Mouse (Mus musculus) adipocyte (in vitro differentiated cells): Measurements from ENCODE around the gene Fam209.

Experiments
- DNase-seq: peaks from one replicate; pipeline ENCODE4 v3.0.0-alpha.2; 2016; ENCODE audit warnings: low spot score

The Fam209 gene

GRCm38 (mm10) chr2:172477860-172478259 lies 5.5 kb downstream of the Fam209 start:
- DNase-seq: peak; percentile 83

DNA sequence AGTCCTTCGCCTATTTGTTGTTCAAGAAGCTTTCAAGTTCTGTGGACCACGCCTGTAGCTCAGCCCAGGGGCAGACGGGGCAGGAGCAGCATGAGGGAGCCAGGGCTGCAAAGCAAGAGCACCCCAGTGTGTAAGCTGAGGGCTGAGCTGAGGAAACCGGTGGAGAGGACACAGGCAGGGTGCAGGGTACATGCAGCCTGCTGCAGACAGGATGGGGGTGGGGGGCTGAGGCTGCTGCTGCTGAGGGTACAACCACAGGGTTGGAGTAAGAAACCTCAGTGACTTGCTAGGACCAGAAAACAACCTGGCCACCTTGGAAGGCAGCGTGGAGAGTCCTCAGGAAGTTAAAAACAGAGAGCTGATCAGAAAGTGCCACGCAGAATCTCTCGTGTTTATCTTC lies 8.0 kb downstream of the Fam209 start:
- no peak for DNase-seq

GRCm38 (mm10) chr2:172481654-172482385 lies 9.5 kb downstream of the Fam209 start:
- no peak for DNase-seq

- no peak for DNase-seq
Measured at GRCm38 (mm10) chr2:172483766-172484413, 11.6 kb downstream of the Fam209 start.

- DNase-seq: no peak
Measured at GRCm38 (mm10) chr2:172484696-172485370, 12.5 kb downstream of the Fam209 start.

- no peak for DNase-seq
Measured at GRCm38 (mm10) chr2:172496736-172497345, 24.5 kb downstream of the Fam209 start.

DNA sequence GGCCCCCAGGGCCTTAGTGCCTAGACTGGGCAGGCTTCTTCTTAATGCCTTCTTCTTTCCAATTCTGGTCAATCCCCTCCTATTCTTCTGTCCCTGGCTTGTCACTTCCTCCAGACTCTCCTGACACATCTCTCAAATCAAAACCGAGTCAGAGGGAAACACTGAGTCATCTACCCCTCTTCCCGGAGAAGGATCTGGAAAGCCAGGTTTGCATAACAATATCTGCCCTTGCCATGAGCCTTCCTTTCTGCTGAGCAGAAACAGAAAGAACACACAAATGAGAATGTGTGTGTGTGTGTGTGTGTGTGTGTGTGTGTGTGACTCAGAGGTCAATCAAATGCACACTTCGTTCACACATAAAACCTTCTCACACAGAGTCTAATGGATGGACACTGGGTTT lies 26.5 kb downstream of the Fam209 start:
- peak; percentile 37 for DNase-seq

DNA sequence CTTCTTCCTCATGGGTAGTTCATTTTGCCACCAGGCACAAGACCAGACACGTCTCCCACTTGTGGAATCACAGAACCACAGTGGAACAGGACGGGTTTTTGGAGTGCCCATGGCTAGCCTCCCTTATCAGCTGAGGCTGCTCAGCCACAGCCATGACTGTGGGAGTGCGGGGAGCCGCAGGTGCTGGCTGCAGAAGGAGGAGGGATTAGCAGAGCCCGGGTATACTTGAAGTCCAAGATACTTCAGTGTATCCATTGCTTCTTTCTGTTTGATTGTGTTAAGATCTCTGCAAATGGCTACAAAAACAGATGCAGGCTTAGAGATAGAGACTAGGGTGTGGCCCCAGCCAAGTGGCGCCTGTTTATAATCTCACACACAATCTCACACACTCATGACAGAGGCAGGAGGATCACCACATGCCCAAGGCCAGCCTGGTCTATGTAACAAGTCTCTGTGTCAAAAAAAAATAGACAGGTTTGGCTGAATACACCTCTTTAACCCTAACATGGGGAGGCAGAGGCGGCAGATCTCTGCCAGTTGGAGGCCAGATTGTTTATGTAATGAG lies 28.5 kb downstream of the Fam209 start:
- DNase-seq: no peak

- peak; percentile 49 for DNase-seq
Measured at GRCm38 (mm10) chr2:172501341-172501740, 29.0 kb downstream of the Fam209 start.

- no peak for DNase-seq
Measured at GRCm38 (mm10) chr2:172502168-172502567, 29.8 kb downstream of the Fam209 start.

DNA sequence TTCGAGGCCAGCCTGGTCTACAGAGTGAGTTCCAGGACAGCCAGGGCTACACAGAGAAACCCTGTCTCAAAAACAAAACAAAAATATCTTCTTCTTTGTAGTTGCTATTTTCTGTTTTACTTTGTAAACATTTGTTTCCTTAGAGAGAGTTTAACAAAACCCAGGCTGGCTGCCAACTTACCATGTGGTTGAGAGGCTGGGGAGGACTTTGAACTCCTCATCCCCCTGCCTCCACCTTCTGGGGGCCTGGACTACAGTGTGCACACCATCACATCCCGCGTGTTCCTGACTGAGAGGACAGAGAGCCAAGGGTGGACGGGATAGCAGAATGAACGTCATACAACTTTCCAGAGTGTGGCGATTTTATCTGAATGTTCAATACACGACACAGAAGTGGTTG lies 33.8 kb downstream of the Fam209 start:
- DNase-seq: no peak

GRCm38 (mm10) chr2:172510056-172510712 lies 37.9 kb downstream of the Fam209 start:
- DNase-seq: no peak

DNA sequence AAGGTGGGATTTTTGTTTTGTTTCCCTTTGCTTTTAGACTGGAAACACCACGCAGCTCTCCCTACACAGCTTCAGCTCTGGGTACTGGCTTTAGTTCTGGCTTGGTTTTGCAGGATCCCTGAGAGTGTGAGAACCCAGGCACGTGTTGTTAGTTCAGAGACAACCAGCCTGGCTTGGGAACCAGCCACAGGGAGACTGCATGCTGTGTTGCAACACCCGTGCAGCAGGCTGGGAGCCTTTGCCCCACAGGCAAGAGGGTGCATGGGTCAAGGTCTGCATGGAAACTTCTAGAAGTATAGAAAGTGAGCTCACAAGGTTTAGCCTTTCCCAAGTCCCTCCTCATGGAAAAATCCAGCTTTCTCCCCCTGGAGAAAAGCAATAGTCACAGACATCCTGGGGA lies 38.6 kb downstream of the Fam209 start:
- DNase-seq: peak; percentile 72

- no peak for DNase-seq
Measured at GRCm38 (mm10) chr2:172516407-172516992, 44.2 kb downstream of the Fam209 start.

GRCm38 (mm10) chr2:172520616-172521371 lies 48.5 kb downstream of the Fam209 start:
- no peak for DNase-seq

DNA sequence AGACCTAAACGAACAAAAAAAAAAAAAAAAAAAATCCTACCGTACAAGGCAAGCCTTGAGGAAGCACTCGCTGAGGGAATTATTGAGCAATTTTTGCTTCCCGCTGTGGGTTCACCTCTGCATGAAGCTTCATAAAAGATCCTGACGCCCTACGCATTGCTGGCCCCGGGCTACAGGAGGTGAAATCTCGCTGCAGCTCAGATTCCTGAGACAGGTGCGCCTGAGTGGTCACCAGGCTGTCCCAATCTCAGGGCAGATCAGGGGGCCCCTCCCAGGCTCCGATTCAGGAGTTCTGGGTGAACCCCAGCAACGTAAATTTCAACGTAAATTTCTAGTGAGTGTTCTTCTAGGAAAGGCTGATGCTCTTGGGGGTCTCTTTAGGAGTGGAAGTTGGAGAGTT lies 50.2 kb downstream of the Fam209 start:
- no peak for DNase-seq
